Mouse (Mus musculus): ENCODE data around the gene Htr5b. TPM values are rescaled to one million over a fixed set of nuclear protein-coding genes. Genes with fewer than 3 reads are reported as not detected.

Gene Htr5b
- total RNA-seq, 2 experiments from 2014 or later, result 9.1 to 10.3 TPM

DNA sequence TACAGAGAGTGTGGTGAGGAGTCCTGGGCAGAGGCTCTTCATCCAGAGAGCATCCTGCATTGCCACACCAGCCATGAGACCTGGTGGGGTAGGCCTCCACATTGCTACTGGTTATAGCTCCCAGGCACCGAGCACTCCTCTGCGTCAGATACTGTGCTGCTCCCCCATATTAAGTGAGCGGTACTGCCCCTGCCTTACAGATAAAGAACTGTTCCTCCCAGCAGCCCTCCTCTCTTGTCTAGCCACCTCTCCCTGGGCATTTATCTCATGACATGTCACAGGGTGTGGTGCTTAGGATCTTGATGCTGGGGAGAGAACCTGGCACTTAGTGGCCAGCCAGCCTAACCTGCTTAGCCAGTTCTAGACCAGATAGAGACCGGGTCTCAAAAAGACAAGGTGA is 31.2 kb downstream of the Htr5b start:
- no peak for DNase-seq (ENCODE audit: extremely low spot score in 1 of 2, low spot score in 1 of 2)

DNA sequence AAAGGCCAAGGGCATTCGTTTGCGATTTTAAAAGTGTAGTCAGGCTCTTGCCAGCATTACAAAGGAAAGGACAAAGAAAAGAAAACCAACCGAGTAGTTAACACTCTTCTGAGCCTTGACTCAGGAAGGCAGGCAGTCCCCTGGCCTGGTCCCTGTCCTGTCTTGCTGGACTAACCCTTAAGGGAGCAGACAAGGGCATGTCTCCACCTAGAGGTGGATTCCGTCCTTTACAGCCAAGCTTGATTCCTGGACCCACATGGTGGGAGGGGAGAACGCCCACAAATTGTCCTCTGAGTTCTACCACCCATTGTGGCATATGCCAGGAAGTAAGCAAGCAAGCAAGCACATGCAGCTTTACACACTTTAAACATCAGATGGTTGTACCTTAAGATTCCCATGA is 38.0 kb downstream of the Htr5b start:
- peak in 1 of 2 experiments; percentile 26 for DNase-seq (ENCODE audit: extremely low spot score in 1 of 2, low spot score in 1 of 2)

DNA sequence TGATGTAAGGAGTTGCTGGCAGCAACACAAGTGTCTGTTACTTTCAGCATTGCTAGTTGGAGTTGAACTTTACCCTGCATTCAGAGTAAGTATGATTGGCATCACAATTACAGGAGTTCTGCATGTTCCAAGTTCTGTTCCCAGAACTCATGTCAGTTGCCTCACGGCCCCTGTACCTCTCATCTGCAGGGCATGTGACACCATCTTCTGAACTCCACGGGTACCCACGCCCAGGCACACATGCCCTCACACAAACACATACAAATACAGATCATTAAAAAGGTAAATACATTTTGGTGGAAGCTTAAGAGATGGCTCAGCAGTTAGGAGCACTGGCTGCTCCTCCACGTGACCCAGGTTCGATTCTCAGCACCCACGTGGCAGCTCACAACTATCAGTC is 41.5 kb downstream of the Htr5b start:
- no peak for DNase-seq (ENCODE audit: extremely low spot score in 1 of 2, low spot score in 1 of 2)

DNA sequence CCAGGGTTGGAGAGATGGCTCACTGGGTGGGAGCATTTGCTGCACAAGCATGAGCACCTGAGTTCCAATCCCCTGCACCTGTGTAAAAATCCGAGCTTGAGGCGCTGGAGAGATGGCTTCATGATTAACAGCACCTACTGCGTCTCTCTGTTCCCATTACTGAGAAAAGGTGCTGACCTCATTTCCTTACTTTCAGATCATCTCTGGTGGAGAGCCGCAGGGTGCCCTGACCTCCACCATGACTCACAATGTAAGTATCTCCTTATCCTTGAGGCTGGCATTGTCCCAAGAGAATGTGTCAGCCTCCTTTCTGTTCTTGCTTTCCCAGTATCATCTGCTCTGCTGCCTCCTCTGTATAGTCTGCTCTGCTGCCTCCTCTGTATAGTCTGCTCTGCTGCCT is 45.2 kb downstream of the Htr5b start:
- DNase-seq (ENCODE audit: extremely low spot score in 1 of 2, low spot score in 1 of 2), result no peak

DNA sequence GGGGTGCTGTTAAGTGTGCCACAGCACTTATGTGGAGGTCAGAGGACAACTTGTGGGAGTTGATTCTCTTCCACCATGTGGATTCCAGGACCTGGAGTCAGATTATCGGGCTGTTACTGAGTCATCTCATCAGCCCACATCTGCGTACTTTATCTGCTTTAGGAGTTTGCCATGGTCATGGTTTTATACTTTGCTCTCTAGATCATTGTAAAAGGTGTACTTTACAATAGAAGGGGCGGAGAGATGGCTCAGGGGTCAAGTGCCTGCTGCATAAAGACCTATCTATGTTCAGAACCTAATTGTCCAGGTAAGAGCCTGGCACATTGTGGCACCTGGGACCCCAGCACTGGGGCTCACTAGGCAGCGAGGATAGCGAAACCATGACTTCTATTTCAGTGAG is 48.9 kb downstream of the Htr5b start:
- DNase-seq (ENCODE audit: extremely low spot score in 1 of 2, low spot score in 1 of 2), result no peak

DNA sequence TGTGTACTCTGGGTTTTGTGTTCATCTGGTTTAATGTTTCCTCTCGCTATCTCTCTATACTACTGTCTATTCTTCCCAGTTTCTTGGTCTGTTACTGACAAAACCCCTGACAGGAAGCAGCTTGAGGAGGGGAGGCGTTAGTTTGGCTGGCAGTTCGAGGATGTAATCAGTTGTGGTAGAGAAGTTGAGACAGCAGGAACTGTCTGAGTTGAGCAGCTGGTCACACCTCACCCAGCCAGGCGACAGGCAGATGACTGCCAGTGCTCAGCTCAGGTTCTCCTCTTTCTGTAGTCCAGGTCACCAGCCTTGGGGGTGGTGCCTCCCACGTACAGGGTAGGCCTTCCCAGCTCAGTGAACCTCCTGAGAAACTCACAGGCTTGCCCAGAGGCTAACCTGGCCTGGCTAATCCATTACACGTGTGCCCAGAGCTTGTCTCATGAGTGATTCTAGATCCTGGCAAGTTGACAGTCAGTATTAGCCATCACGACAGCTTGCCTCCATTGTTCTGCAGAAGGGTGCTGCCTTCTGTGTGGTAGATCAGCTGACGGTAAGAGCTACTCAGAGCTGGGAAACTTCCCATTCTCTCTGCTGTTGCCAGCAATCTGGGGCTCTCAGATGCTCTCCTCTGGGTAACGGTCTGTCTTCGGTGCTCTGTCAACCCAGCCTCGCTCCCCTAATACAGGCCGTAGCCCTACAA is 49.8 kb downstream of the Htr5b start:
- peak; percentile 33 to 58 for DNase-seq (ENCODE audit: extremely low spot score in 1 of 2, low spot score in 1 of 2)

DNA sequence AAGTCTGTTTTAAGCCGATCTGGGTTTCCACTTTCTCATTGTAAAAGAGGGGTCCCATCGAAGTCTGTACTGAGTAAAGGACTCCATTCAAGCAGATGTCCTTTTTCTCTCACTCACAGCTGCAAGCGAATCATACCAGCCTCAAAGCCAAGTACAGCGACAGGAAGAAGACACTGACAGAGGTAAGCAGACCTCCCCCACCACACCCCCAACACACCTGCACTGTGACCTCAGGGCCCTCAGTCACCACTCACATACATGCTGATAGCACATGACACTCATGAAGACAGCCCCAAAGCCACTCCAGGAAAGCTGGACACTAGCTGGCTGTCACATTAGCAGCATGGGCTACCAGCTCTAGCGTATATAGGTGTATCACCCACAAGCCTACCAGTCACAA is 50.5 kb downstream of the Htr5b start:
- DNase-seq (ENCODE audit: extremely low spot score in 1 of 2, low spot score in 1 of 2), result no peak

DNA sequence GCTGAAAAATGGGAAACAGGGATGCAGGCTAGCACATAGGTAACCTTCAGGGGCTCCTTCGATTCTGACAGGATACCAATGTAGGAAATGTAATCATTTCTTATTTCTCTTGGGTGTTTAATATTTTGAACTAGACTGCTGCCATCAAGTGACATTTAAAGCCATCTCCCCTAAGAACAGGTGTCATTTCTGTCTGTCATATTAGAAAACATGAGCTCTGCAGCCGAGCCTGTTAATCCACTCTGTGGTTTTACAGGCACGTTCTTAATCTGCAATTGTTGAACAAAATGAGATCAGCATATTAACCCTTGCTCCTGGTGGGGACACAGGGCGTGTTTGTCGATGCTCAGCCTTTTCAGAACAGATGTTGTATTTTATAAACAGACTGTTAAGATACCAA is 56.8 kb downstream of the Htr5b start:
- DNase-seq (ENCODE audit: extremely low spot score in 1 of 2, low spot score in 1 of 2), result no peak

DNA sequence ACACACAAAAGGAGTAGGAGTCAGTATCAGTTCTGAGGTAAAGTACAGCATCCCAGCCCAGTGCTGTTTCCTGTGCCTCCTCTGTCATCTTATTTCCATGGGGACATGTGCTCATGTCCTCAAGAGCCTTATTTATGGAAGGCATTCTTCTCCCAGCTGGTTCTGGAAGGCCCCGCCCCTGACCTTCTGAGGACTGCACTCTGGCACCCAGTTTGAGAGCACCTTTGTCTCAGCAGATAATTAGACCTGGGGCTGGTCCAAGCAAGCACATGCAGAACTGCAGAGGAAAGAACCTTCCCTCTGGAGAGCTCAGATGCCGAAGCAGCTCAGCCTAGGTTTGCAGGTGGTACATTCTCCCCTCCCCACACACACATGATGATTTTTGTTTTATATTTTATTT is 60.0 kb downstream of the Htr5b start:
- no peak for DNase-seq (ENCODE audit: extremely low spot score in 1 of 2, low spot score in 1 of 2)

DNA sequence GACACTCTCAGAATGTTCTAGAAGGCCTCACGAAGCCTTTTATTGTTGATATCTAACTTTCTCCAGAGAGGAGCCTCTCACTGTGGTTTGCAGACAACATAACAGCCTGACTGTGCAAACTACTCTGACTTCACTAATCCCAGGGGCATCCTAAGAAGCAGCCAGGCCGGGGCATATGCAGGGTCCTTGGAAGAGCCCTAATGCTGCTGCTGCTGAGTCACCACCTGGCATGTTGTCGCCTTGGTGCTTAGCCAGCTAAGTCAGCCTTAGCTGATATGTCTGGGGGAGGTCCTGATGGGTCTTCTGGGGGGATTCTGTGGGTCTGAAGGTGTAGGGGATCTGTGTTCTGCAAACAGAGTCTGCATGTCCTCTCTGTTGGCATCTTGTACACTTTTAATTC is 62.0 kb downstream of the Htr5b start:
- no peak for DNase-seq (ENCODE audit: extremely low spot score in 1 of 2, low spot score in 1 of 2)

DNA sequence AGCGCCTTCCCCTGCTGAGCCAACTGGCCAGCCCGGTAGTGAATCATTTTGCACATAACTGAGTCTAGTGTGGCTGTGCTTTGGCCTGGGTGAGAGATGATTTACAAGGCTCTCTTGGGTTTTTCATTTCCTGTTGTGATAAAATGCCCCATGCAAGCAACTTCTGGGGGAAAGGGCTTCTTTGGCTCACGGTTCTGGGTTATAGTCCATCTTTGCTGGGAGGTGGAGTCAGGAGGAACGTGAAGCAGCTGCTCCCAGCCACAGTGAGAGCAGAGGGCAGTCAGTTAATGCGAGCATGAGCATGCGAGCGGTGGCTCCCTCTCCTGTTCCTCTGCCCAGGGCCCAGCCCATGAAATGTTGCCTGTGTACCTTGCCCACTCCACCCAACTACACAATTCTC is 64.5 kb downstream of the Htr5b start:
- no peak for DNase-seq (ENCODE audit: extremely low spot score in 1 of 2, low spot score in 1 of 2)

DNA sequence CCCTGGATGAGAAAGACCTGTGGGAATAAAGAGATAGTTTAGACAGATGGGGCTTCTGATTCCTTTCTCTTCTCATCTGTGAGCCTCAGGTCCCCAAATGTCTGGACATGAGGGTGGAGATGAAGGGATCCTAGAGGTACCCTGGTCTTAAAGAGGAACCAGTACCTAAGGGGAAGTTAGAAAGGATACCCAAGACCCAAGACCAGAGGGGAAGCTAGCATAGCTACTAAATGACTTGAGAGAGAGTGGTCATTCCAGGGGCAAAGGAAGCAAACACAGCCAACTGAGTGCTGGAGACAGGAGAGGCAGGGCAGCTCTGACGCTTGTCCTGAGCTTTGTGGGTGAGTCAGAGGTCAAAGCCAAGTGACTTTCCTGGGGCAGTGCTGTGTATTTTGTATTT is 65.6 kb downstream of the Htr5b start:
- no peak for DNase-seq (ENCODE audit: extremely low spot score in 1 of 2, low spot score in 1 of 2)

DNA sequence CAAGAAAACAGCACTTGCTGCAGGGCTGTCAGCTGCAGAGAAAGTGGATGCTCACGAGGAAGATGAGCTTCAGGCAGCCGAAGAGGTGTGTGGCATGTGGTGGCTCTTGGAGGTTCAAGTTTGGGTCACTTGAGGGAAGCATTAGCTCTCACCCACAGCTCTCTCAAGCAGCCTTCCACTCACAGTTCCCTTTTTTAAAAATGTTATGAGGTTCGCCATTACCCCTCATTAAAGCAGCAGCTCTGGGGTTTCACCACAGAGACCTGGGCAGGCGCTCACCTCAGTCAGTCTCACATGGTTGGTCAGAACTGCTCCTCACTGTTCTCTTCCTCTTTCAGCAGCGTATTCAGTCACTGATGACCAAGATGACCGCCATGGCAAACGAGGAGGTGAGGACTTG is 66.4 kb downstream of the Htr5b start:
- DNase-seq (ENCODE audit: extremely low spot score in 1 of 2, low spot score in 1 of 2), result no peak

DNA sequence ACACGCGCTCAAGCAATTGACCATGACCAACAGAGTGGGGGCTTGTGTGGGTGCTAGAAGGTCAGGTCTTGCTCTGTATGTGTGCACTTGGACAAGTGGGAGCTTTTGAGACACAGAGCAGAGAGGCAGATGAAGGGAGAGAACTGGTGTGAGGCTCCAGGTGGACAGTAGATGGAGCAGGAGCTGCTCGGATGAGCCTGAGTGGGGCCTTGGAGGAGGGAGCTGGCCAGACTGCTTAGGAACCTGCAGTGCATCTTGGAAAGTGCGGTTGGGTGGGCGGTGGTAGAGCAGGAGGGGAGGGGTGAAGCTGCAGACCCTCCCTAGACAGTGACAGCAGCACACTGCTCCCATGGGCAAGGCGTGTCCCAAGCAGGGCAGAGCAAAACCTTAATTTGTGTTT is 68.2 kb downstream of the Htr5b start:
- DNase-seq (ENCODE audit: extremely low spot score in 1 of 2, low spot score in 1 of 2), result no peak

Other genes with a start within 250 kb of the Htr5b start
- gene Insig2, start 195.9 kb downstream of the Htr5b start, total RNA-seq (2021), result 10 to 100 TPM; 72.7 to 79.0 TPM
- 10 to 100 TPM; 25.3 to 29.1 TPM for gene Ccdc93, start 97.4 kb downstream of the Htr5b start, total RNA-seq (2021)
- gene Ddx18, start 39.5 kb upstream of the Htr5b start, total RNA-seq (2021), result 10 to 100 TPM; 25.7 to 26.3 TPM